Mouse (Mus musculus): ENCODE data around the gene Steap1. TPM values are rescaled to one million over a fixed set of nuclear protein-coding genes. Genes with fewer than 3 reads are reported as not detected.

The Steap1 gene
- total RNA-seq (2021) = under 1 TPM in 1 of 2 experiments, not detected in 1; 0.48 TPM
- long read RNA-seq, experiment 1 = 0 reads
- long read RNA-seq, experiment 2 = 0 reads

GRCm38 (mm10) chr5:5748866-5749682 lies at the start of gene Steap1:
TSS of gene Steap1 (minus strand) at chr5:5749326.
- TF ChIP-seq CTCF (IDR thresholded peaks at IDR 0.05) = peak; percentile 94
- H3K4me3 ChIP-seq = peak within 1 kb of the TSS; percentile 59
- DNase-seq (ENCODE audit: extremely low spot score in 1 of 2, low spot score in 2 of 2) = peak; percentile 80 to 87
- no peak within 1 kb of the TSS for H3K27ac ChIP-seq
- intact Hi-C loops (cut with DNase I) = loop anchor here (1.0 to 5.0 kb wide), 4 partner anchors 57 to 787 kb away; partner anchors contain the start of genes Cfap69 and Steap2

DNA sequence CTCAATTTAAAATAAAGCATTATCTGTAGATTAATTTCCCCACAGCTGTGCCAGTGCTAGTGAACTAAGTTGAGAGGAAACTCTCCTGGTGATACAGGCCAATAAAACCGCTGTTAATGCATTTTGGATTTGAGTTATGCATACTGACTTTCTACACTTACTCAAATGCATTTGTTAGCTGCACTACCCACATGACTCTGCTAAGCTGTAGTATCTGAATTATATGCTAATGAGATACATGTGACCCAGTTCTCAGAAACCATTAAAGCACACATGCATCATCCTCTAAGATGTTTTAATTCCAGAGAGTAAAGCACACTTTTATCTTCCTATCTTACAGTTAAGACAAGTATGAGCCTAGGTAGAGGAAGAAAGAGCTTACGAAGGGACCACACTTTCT lies 38.0 kb upstream of the Steap1 start:
- Histone ChIP-seq H3K4me3 (no peak overlapping the region), H3K27ac (no peak overlapping the region)
- TF ChIP-seq CTCF (IDR thresholded peaks at IDR 0.05) = no peak
- intact Hi-C loops (cut with DNase I) = no loop called here
- no peak for DNase-seq (ENCODE audit: extremely low spot score in 1 of 2, low spot score in 2 of 2)

DNA sequence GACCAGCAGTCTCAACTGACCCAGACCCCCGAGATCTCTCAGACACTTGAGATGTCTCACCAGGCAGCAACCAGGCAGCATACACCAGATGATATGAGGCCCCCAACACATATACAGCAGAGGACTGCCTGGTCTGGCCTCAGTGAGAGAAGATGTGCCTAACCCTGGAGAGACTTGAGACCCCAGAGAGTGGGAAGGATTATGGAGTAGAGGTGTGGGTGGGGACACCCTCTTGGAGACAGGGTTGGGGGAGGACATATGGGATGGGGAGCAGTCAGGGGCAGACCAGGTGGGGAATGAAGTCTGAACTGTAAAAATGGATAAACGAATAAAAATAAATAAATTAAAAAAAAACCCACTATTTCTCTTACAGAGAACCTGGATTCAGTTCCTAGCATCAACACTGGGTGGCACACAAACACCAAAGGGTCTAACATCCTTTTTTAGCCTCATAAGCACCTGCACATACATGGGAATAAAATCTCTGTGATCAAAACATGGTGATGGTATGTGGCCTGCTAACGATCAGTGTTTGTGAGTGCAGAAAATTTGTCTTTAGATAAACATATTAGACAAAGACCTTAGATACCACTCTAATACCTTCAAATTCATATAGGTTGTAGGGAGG lies 7.4 kb upstream of the Steap1 start:
- intact Hi-C loops (cut with DNase I) = no loop called here
- peak; percentile 57 for TF ChIP-seq CTCF (IDR thresholded peaks at IDR 0.05)
- H3K27ac ChIP-seq = no peak overlapping the region
- H3K4me3 ChIP-seq = no peak overlapping the region
- no peak for DNase-seq (ENCODE audit: extremely low spot score in 1 of 2, low spot score in 2 of 2)

DNA sequence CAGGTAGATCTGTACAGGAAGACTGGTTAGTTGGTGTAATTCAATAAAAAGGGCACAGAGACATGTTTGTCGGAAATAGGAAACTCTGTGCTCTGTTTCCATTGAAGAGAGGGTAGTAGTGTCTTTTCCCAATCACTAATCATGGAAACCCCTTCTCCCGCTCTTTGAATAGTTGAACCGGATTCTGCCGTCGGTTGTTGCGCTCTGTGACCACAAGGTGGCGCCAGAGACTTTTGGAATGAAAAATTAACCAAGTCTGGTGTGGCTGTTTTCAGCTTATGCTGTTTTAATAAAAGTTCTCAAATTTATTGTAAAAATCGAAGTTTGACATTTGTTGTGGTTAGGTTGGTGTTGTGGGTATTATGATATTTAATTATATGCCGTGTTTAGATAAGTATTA lies 5.9 kb upstream of the Steap1 start:
- peak; percentile 96 for TF ChIP-seq CTCF (IDR thresholded peaks at IDR 0.05)
- Histone ChIP-seq H3K4me3 (no peak overlapping the region), H3K27ac (no peak overlapping the region)
- DNase-seq (ENCODE audit: extremely low spot score in 1 of 2, low spot score in 2 of 2) = peak; percentile 56 to 72
- intact Hi-C loops (cut with DNase I) = no loop called here

GRCm38 (mm10) chr5:5749772-5750222 lies 671 bp upstream of the Steap1 start:
- Histone ChIP-seq H3K4me3 (peak overlapping the region; percentile 59), H3K27ac (no peak overlapping the region)
- DNase-seq (ENCODE audit: extremely low spot score in 1 of 2, low spot score in 2 of 2) = peak; percentile 40 to 46
- TF ChIP-seq CTCF (IDR thresholded peaks at IDR 0.05) = peak; percentile 76
- intact Hi-C loops (cut with DNase I) = loop anchor here (1.0 to 5.0 kb wide), 5 partner anchors 57 to 787 kb away; partner anchors contain the start of genes Cfap69 and Steap2

- TF ChIP-seq CTCF (IDR thresholded peaks at IDR 0.05) = no peak
- Histone ChIP-seq H3K27ac (no peak overlapping the region), H3K4me3 (no peak overlapping the region)
- no peak for DNase-seq (ENCODE audit: extremely low spot score in 1 of 2, low spot score in 2 of 2)
- intact Hi-C loops (cut with DNase I) = no loop called here
Observed at GRCm38 (mm10) chr5:5734445-5734844, 14.7 kb downstream of the Steap1 start.

- no peak overlapping the region for H3K4me3 ChIP-seq
- no peak for DNase-seq (ENCODE audit: extremely low spot score in 1 of 2, low spot score in 2 of 2)
- intact Hi-C loops (cut with DNase I) = no loop called here
- TF ChIP-seq CTCF (IDR thresholded peaks at IDR 0.05) = no peak
- no peak overlapping the region for H3K27ac ChIP-seq
Observed at GRCm38 (mm10) chr5:5732858-5733257, 16.3 kb downstream of the Steap1 start.

DNA sequence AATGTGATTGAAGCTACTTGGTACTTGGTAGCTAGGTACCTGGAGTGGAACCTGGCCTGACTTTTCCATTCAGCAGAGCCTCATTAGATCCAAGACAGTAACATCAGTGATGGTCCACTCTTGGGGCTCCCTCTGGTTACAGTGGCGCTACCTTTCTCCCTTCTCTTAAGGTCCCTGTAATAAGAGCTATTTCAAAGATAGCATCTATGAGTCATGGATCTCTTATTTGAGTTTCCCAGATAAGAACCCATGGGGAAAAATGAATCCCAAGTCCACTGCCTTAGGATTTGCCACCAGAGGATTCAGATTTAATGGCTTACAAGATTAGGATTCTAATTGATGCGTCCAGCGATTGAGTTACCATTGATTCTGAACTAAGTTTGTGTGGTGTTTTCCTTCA lies 16.9 kb downstream of the Steap1 start:
- Histone ChIP-seq H3K4me3 (no peak overlapping the region), H3K27ac (no peak overlapping the region)
- no peak for DNase-seq (ENCODE audit: extremely low spot score in 1 of 2, low spot score in 2 of 2)
- intact Hi-C loops (cut with DNase I) = no loop called here
- TF ChIP-seq CTCF (IDR thresholded peaks at IDR 0.05) = no peak

DNA sequence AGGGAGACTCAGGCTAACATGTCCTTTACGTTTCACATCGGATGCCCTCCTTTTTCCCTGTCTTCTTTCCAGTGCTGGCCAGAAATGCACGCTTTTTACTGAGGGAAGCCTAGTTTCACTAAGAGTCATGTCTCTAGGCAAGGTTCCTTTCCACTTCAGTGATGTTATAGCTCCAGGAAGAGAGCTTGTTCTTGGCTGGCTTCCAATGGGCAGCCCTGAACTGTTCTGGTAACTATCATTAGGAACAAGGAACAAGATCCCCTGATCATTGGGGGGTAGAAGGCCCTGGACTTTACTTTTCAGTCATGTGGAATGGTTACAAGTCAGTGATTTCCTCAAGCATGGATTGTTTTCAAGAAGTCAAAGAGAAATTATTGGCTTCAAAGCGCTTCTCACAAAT lies 19.2 kb downstream of the Steap1 start:
- DNase-seq (ENCODE audit: extremely low spot score in 1 of 2, low spot score in 2 of 2) = no peak
- intact Hi-C loops (cut with DNase I) = no loop called here
- no peak for TF ChIP-seq CTCF (IDR thresholded peaks at IDR 0.05)
- H3K4me3 ChIP-seq = no peak overlapping the region
- H3K27ac ChIP-seq = no peak overlapping the region

DNA sequence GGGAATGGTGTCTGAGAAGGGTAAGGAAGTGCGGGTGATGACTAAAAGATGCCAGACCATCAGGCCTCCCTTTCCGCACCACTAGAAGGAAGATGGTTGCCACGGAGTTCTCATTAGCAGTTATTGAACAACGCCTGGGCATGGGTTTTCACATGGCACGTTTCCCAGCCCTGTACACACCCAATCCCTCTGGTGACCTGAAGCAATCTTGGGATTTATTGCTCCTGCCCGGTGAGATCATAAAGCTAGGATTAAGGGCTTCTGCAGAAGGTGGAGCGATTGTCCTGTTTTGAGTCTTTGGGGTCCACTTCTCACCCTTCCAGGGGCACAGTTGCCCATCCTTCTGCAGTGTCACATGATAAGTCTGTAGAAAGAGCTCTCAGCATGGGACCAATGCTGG lies 26.9 kb downstream of the Steap1 start:
- no peak for DNase-seq (ENCODE audit: extremely low spot score in 1 of 2, low spot score in 2 of 2)
- intact Hi-C loops (cut with DNase I) = no loop called here
- no peak overlapping the region for H3K4me3 ChIP-seq
- no peak for TF ChIP-seq CTCF (IDR thresholded peaks at IDR 0.05)
- no peak overlapping the region for H3K27ac ChIP-seq

DNA sequence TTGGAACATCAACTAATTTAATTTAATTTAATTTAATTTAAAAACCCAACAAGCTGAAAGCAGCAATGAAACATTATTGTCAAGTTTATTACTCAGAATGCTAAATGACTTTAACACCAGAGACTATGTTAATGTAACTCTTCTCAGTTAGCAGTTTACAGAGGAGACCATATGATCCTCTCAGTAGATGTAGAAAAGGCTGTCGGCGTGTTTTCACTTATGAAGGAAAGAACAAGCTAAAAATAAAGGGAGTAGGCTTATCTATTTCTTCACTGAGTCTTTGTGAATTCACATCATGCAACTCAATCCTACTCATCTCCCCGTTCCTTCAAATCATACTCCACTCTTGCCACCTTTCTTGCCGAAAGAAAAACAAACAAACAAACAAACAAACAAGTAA lies 38.1 kb downstream of the Steap1 start:
- no peak for DNase-seq (ENCODE audit: extremely low spot score in 1 of 2, low spot score in 2 of 2)
- Histone ChIP-seq H3K4me3 (no peak overlapping the region), H3K27ac (no peak overlapping the region)
- intact Hi-C loops (cut with DNase I) = loop anchor here (2.0 kb wide), 1 partner anchor 62 kb away; no protein-coding TSS in a partner anchor
- TF ChIP-seq CTCF (IDR thresholded peaks at IDR 0.05) = no peak
